Mouse (Mus musculus) stomach, postnatal 0 days (tissue): ENCODE data around the gene Srebf2.

ENCODE experiments used
- CTCF ChIP-seq: IDR thresholded peaks from 2 replicates; pipeline ENCODE4 v1.5.1; 2016; ENCODE audit warnings: antibody characterized with exemption, low read depth, mild to moderate bottlenecking, moderate library complexity
- EP300 ChIP-seq: optimal IDR thresholded peaks from 2 replicates; pipeline ENCODE3; 2016; ENCODE audit warnings: antibody characterized with exemption

- no peak for TF ChIP-seq CTCF
- no peak for TF ChIP-seq EP300
Observed at GRCm38 (mm10) chr15:82185062-82185783, 38.2 kb downstream of the Srebf2 start.
